Mouse (Mus musculus) C2C12 (cell line): Measurements from ENCODE around the gene Pias3.

Source experiments
- CEBPB ChIP-seq: IDR thresholded peaks from one replicate; pipeline ENCODE4 v1.6.1; 2011; ENCODE audit warnings: low read depth, mild to moderate bottlenecking, control low read depth, moderate library complexity
- CTCF ChIP-seq: IDR thresholded peaks from one replicate; pipeline ENCODE4 v1.5.1; 2011; ENCODE audit not compliant: control insufficient read depth, insufficient read depth, insufficient read length
- FOSL1 ChIP-seq: IDR thresholded peaks from one replicate; pipeline ENCODE4 v1.8.0; 2011; ENCODE audit warnings: mild to moderate bottlenecking, low read length; ENCODE audit not compliant: poor library complexity, insufficient read depth, severe bottlenecking
- MAX ChIP-seq: IDR thresholded peaks from one replicate; pipeline ENCODE4 v1.6.1; 2011; ENCODE audit warnings: mild to moderate bottlenecking, control low read depth
- MYOD1 ChIP-seq: IDR thresholded peaks from one replicate; pipeline ENCODE4 v1.6.1; 2011; ENCODE audit warnings: low read depth; ENCODE audit not compliant: control insufficient read depth, insufficient read length
- MYOG ChIP-seq: IDR thresholded peaks from one replicate; pipeline ENCODE4 v1.6.1; 2011; ENCODE audit not compliant: control insufficient read depth, insufficient read length; ENCODE audit errors: extremely low read depth
- USF1 ChIP-seq: IDR thresholded peaks from one replicate; pipeline ENCODE4 v1.6.1; 2011; ENCODE audit warnings: low read depth, mild to moderate bottlenecking, control low read depth, moderate library complexity

GRCm38 (mm10) chr3:96690298-96690697, 5.9 kb upstream of the Pias3 start:
- no peak for TF ChIP-seq CTCF
- TF ChIP-seq MYOD1: no peak
- TF ChIP-seq MAX: no peak
- no peak for TF ChIP-seq MYOG
- TF ChIP-seq USF1: no peak
- no peak for TF ChIP-seq FOSL1
- TF ChIP-seq CEBPB: no peak
